Mouse (Mus musculus): ENCODE results near the gene Cfb. TPM values are rescaled to one million over a fixed set of nuclear protein-coding genes. Genes with fewer than 3 reads are reported as not detected.

Cfb gene
- total and polyA plus RNA-seq, 2 experiments, result 709 to 1,577 TPM

GRCm38 (mm10) chr17:34881683-34882310 lies 19.5 kb upstream of the Cfb start, which contains the start of gene Gm20547:
Gene Gm20547 (minus strand): TSS chr17:34882042.
- peaks cover 6% of the 10 kb centered on the region for H3K36me3 ChIP-seq (ENCODE audit: control insufficient read depth, insufficient read depth, low read length)
- peak within 1 kb of the TSS; percentile 95 for H3K27ac ChIP-seq (replicated peaks; ENCODE audit: insufficient read depth, low read depth, low read length)
- H3K27me3 ChIP-seq (ENCODE audit: control insufficient read depth, insufficient read depth, low read length), result no peaks in the 10 kb centered on the region
- no peaks in the 10 kb centered on the region; the same call in 1 of the 2 replicates for H3K79me2 ChIP-seq (ENCODE audit: control insufficient read depth, insufficient read depth, low read length)
- H3K4me1 ChIP-seq (ENCODE audit: control insufficient read depth, insufficient read depth, low read length), result peaks cover 15% of the 10 kb centered on the region
- peak within 1 kb of the TSS; percentile 72 for H3K4me3 ChIP-seq (ENCODE audit: insufficient read depth, low read depth, low read length)
- DNase-seq (ENCODE audit: extremely low read depth, low read depth, low spot score), result peak; percentile 87
- TF ChIP-seq POLR2A (IDR thresholded peaks at IDR 0.05; ENCODE audit: extremely low read depth, insufficient read depth, low read length), result peak; percentile 40; the same call in 1 of the 2 replicates
- 0 out of 2 replicates have a peak, but pooled peaks have one; percentile 12 for TF ChIP-seq CTCF (IDR thresholded peaks at IDR 0.05; ENCODE audit: low read depth, low read length)
- peak within 1 kb of the TSS; percentile 85 for H3K9ac ChIP-seq (ENCODE audit: low read depth, low read length)
- WGBS, result 12% methylated on average over 15 of the region's 15 CpGs

DNA sequence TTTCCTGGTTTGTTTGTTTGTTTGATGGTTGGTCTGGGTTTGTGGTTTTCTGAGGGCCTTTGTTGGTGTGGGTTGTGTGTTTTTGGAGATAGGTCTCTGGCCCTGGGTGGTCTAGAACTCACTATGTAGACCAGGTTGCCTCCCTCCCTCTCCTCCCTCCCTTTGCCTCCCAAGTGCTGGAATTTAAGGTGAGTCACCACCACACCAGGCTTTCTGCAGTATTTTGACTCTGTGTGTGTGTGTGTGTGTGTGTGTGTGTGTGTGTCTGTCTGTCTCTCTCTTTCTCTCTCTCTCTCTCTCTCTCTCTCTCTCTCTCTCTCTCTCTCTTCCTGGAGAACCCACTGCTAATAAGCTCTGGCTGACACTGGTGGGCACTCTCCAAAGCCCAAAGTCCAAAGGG lies 18.8 kb upstream of the Cfb start:
- H3K27ac ChIP-seq (replicated peaks; ENCODE audit: insufficient read depth, low read depth, low read length), result peak overlapping the region; percentile 95
- peak overlapping the region; percentile 85 for H3K9ac ChIP-seq (ENCODE audit: low read depth, low read length)
- DNase-seq (ENCODE audit: extremely low read depth, low read depth, low spot score), result no peak
- H3K79me2 ChIP-seq (ENCODE audit: control insufficient read depth, insufficient read depth, low read length), result no peaks in the 10 kb centered on the region; the same call in 1 of the 2 replicates
- no peaks in the 10 kb centered on the region for H3K27me3 ChIP-seq (ENCODE audit: control insufficient read depth, insufficient read depth, low read length)
- H3K4me3 ChIP-seq (ENCODE audit: insufficient read depth, low read depth, low read length), result peak overlapping the region; percentile 72
- peaks cover 11% of the 10 kb centered on the region for H3K4me1 ChIP-seq (ENCODE audit: control insufficient read depth, insufficient read depth, low read length)
- H3K36me3 ChIP-seq (ENCODE audit: control insufficient read depth, insufficient read depth, low read length), result peaks cover 6% of the 10 kb centered on the region
- TF ChIP-seq POLR2A (IDR thresholded peaks at IDR 0.05; ENCODE audit: extremely low read depth, insufficient read depth, low read length), result no peak
- TF ChIP-seq CTCF (IDR thresholded peaks at IDR 0.05; ENCODE audit: low read depth, low read length), result no peak

DNA sequence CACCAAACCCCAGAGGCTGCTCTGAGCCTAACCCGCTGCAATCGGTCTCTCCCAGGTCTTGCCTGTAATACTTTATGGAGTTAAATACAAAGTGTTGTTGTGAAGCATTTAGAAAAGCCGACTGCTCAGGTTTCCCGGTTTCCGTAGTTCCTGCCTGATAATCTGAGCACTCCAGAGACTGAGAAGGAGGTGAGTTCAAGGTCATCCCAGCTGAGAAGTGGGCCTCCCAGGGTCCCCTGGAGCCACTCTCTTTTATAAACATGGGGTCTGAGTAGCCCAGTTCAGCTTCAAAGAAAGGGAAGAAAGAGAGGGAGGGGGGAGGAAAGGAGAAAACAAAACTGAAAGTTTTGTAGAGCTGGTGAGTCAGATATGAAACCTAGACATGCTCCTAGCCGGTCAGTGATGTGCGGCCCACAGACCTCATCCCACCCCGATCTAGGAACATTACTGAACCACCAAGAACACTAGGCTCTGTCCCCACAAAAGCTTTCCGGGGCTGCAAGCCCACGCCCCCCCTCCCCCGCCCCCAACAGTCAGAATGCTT lies 17.1 kb upstream of the Cfb start, which contains the start of gene Zbtb12:
Gene Zbtb12, plus strand, starts transcription at position 148 of the 544 bp plus-strand sequence.
- no peak for TF ChIP-seq POLR2A (IDR thresholded peaks at IDR 0.05; ENCODE audit: extremely low read depth, insufficient read depth, low read length)
- TF ChIP-seq CTCF (IDR thresholded peaks at IDR 0.05; ENCODE audit: low read depth, low read length), result no peak
- 70% methylated on average over 11 of the region's 11 CpGs for WGBS
- no peak for DNase-seq (ENCODE audit: extremely low read depth, low read depth, low spot score)
- Histone ChIP-seq H3K27ac (replicated peaks; ENCODE audit: insufficient read depth, low read depth, low read length) (no peak within 1 kb of the TSS), H3K4me3 (ENCODE audit: insufficient read depth, low read depth, low read length) (peak within 1 kb of the TSS; percentile 14; the same call in 1 of the 2 replicates), H3K9ac (ENCODE audit: low read depth, low read length) (peak within 1 kb of the TSS; percentile 48; the same call in 1 of the 2 replicates), H3K36me3 (ENCODE audit: control insufficient read depth, insufficient read depth, low read length) (peaks cover 14% of the 10 kb centered on the region), H3K79me2 (ENCODE audit: control insufficient read depth, insufficient read depth, low read length) (no peaks in the 10 kb centered on the region; the same call in 1 of the 2 replicates), H3K27me3 (ENCODE audit: control insufficient read depth, insufficient read depth, low read length) (no peaks in the 10 kb centered on the region), H3K4me1 (ENCODE audit: control insufficient read depth, insufficient read depth, low read length) (peaks cover 11% of the 10 kb centered on the region)

DNA sequence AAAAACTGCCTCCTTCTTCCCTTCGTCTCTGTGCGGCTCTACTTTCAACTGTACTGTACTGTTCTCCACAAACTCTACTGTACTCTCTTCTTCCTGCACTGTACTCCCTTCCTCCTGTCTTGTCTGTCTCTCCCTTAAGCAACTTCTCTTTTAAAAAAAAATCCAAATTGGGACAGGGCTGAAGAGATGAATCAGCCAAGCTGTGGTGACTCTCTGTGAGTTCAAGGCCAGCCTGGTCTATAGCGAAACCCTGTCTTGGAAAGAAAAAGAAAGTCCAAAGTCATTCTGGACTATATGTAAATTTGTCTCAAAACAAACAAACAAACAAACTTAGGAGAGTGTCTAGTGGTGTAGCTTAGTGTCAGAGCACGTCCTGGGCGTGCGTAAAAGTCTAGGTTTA lies 12.0 kb upstream of the Cfb start:
- no peaks in the 10 kb centered on the region for H3K79me2 ChIP-seq (ENCODE audit: control insufficient read depth, insufficient read depth, low read length)
- 87% methylated on average over 6 of the region's 6 CpGs for WGBS
- H3K4me3 ChIP-seq (ENCODE audit: insufficient read depth, low read depth, low read length), result no peak overlapping the region
- no peak for DNase-seq (ENCODE audit: extremely low read depth, low read depth, low spot score)
- no peak overlapping the region for H3K27ac ChIP-seq (replicated peaks; ENCODE audit: insufficient read depth, low read depth, low read length)
- peaks cover 43% of the 10 kb centered on the region for H3K36me3 ChIP-seq (ENCODE audit: control insufficient read depth, insufficient read depth, low read length)
- TF ChIP-seq CTCF (IDR thresholded peaks at IDR 0.05; ENCODE audit: low read depth, low read length) (no peak), POLR2A (IDR thresholded peaks at IDR 0.05; ENCODE audit: extremely low read depth, insufficient read depth, low read length) (no peak)
- no peaks in the 10 kb centered on the region for H3K27me3 ChIP-seq (ENCODE audit: control insufficient read depth, insufficient read depth, low read length)
- H3K4me1 ChIP-seq (ENCODE audit: control insufficient read depth, insufficient read depth, low read length), result peaks cover 2% of the 10 kb centered on the region; the same call in 1 of the 2 replicates
- no peak overlapping the region for H3K9ac ChIP-seq (ENCODE audit: low read depth, low read length)

- peaks cover 41% of the 10 kb centered on the region for H3K36me3 ChIP-seq (ENCODE audit: control insufficient read depth, insufficient read depth, low read length)
- 63% methylated on average over 7 of the region's 7 CpGs for WGBS
- H3K9ac ChIP-seq (ENCODE audit: low read depth, low read length), result no peak overlapping the region
- H3K27me3 ChIP-seq (ENCODE audit: control insufficient read depth, insufficient read depth, low read length), result no peaks in the 10 kb centered on the region
- TF ChIP-seq POLR2A (IDR thresholded peaks at IDR 0.05; ENCODE audit: extremely low read depth, insufficient read depth, low read length) (no peak), CTCF (IDR thresholded peaks at IDR 0.05; ENCODE audit: low read depth, low read length) (no peak)
- DNase-seq (ENCODE audit: extremely low read depth, low read depth, low spot score), result no peak
- H3K4me1 ChIP-seq (ENCODE audit: control insufficient read depth, insufficient read depth, low read length), result peaks cover 17% of the 10 kb centered on the region
- H3K27ac ChIP-seq (replicated peaks; ENCODE audit: insufficient read depth, low read depth, low read length), result no peak overlapping the region
- H3K4me3 ChIP-seq (ENCODE audit: insufficient read depth, low read depth, low read length), result no peak overlapping the region
- H3K79me2 ChIP-seq (ENCODE audit: control insufficient read depth, insufficient read depth, low read length), result peaks cover 4% of the 10 kb centered on the region; the same call in 1 of the 2 replicates
Measured at GRCm38 (mm10) chr17:34865981-34866380, 3.7 kb upstream of the Cfb start.
